Mouse (Mus musculus) urinary bladder, postnatal 25 days (tissue): ENCODE results near the gene Stxbp5l.
"Not testable (repeated sequence)": the region's sequence is repeated elsewhere in the genome, so short reads cannot be mapped to it uniquely, and the experiment has no call there.

Experiments used
- DNase-seq: peaks from one replicate; pipeline ENCODE4 v3.0.0; 2022; ENCODE audit warnings: low spot score

Gene Stxbp5l

GRCm38 (mm10) chr16:37384821-37385344 lies at the start of gene Stxbp5l:
Stxbp5l (minus strand) TSS chr16:37384962.
- peak; percentile 78 for DNase-seq

- no peak for DNase-seq
Observed at GRCm38 (mm10) chr16:37433418-37434204, 48.8 kb upstream of the Stxbp5l start.

GRCm38 (mm10) chr16:37425434-37425833 lies 40.7 kb upstream of the Stxbp5l start:
- DNase-seq: no peak

GRCm38 (mm10) chr16:37422874-37423273 lies 38.1 kb upstream of the Stxbp5l start:
- no peak for DNase-seq

- no peak for DNase-seq
Observed at GRCm38 (mm10) chr16:37421851-37422250, 37.1 kb upstream of the Stxbp5l start.

GRCm38 (mm10) chr16:37420512-37420911 lies 35.8 kb upstream of the Stxbp5l start:
- DNase-seq: no peak

GRCm38 (mm10) chr16:37405536-37405935 lies 20.8 kb upstream of the Stxbp5l start:
- no peak for DNase-seq

GRCm38 (mm10) chr16:37404922-37405321 lies 20.2 kb upstream of the Stxbp5l start:
- no peak for DNase-seq

- DNase-seq: no peak
Observed at GRCm38 (mm10) chr16:37389964-37390363, 5.2 kb upstream of the Stxbp5l start.

- no peak for DNase-seq
Observed at GRCm38 (mm10) chr16:37389201-37389905, 4.6 kb upstream of the Stxbp5l start.

GRCm38 (mm10) chr16:37384369-37384768 lies 393 bp downstream of the Stxbp5l start:
- DNase-seq: no peak

GRCm38 (mm10) chr16:37383426-37383825 lies 1.3 kb downstream of the Stxbp5l start:
- DNase-seq: no peak

- no peak for DNase-seq
Observed at GRCm38 (mm10) chr16:37372716-37373115, 12.0 kb downstream of the Stxbp5l start.

- no peak for DNase-seq
Observed at GRCm38 (mm10) chr16:37367426-37367825, 17.3 kb downstream of the Stxbp5l start.

GRCm38 (mm10) chr16:37363958-37364357 lies 20.8 kb downstream of the Stxbp5l start:
- no peak for DNase-seq

GRCm38 (mm10) chr16:37355621-37356020 lies 29.1 kb downstream of the Stxbp5l start:
- no peak for DNase-seq

GRCm38 (mm10) chr16:37347092-37347491 lies 37.7 kb downstream of the Stxbp5l start:
- no peak for DNase-seq

GRCm38 (mm10) chr16:37344960-37345359 lies 39.8 kb downstream of the Stxbp5l start:
- no peak for DNase-seq

- DNase-seq: not testable (repeated sequence)
Observed at GRCm38 (mm10) chr16:37341446-37341845, 43.3 kb downstream of the Stxbp5l start.

- DNase-seq: no peak
Observed at GRCm38 (mm10) chr16:37338177-37338576, 46.6 kb downstream of the Stxbp5l start.

- no peak for DNase-seq
Observed at GRCm38 (mm10) chr16:37337529-37337928, 47.2 kb downstream of the Stxbp5l start.

- no peak for DNase-seq
Observed at GRCm38 (mm10) chr16:37304441-37304840, 80.3 kb downstream of the Stxbp5l start.

- DNase-seq: no peak
Observed at GRCm38 (mm10) chr16:37292593-37292992, 92.2 kb downstream of the Stxbp5l start.
